Mouse (Mus musculus) hindbrain, embryonic 14.5 days (tissue): Measurements from ENCODE around the gene Prodh2. TPM values are rescaled to one million over a fixed set of nuclear protein-coding genes. Genes with fewer than 3 reads are reported as not detected.

Experiments
- ATAC-seq: fragments of 200-750 bp; cut with Nextera tagmentation; 2 replicates; pipeline ENCODE4 v1.8.0; 2017; ENCODE audit warnings: moderate number of reproducible peaks, mild to moderate bottlenecking, moderate TSS enrichment, moderate library complexity; ENCODE audit not compliant: low FRiP score
- DNase-seq: peaks from one replicate; pipeline ENCODE4 v3.0.0-alpha.2; 2015; ENCODE audit warnings: low spot score
- H3K27ac ChIP-seq: fragments of 300-500 bp; sonication (generic); 2 replicates; pipeline ENCODE4 v1.5.1; 2014; ENCODE audit warnings: mild to moderate bottlenecking, moderate library complexity
- H3K27me3 ChIP-seq: fragments of 300-500 bp; sonication (generic); 2 replicates; pipeline ENCODE4 v1.6.1; 2014; ENCODE audit warnings: mild to moderate bottlenecking, low read length, mixed read lengths; ENCODE audit not compliant: control insufficient read depth, insufficient read depth
- H3K36me3 ChIP-seq: fragments of 300-500 bp; sonication (generic); replicated peaks from 2 replicates; pipeline ENCODE4 v1.6.1; 2014; ENCODE audit not compliant: control insufficient read depth, insufficient read depth
- H3K4me1 ChIP-seq: fragments of 300-500 bp; sonication (generic); replicated peaks from 2 replicates; pipeline ENCODE4 v1.6.1; 2014; ENCODE audit warnings: antibody characterized with exemption, low read length, mixed read lengths; ENCODE audit not compliant: control insufficient read depth, insufficient read depth
- H3K4me2 ChIP-seq: fragments of 300-500 bp; sonication (generic); replicated peaks from 2 replicates; pipeline ENCODE4 v1.6.1; 2014; ENCODE audit warnings: mild to moderate bottlenecking, moderate library complexity
- H3K4me3 ChIP-seq: fragments of 300-500 bp; sonication (generic); replicated peaks from 2 replicates; pipeline ENCODE4 v1.5.1; 2014; ENCODE audit warnings: mild to moderate bottlenecking, low read length
- H3K9ac ChIP-seq: fragments of 300-500 bp; sonication (generic); 2 replicates; pipeline ENCODE4 v1.6.1; 2014
- H3K9me3 ChIP-seq: fragments of 300-500 bp; sonication (generic); 2 replicates; pipeline ENCODE4 v1.6.1; 2016; ENCODE audit warnings: low read length; ENCODE audit not compliant: control insufficient read depth
- WGBS: fragments of 180-500 bp; shearing (Covaris S2); extraction: QIAGEN DNeasy Blood & Tissue Kit; methylation state at CpG from one replicate; pipeline ENCODE4 v1.1.7; 2014; 5-methylcytosine and 5-hydroxymethylcytosine counted together
- polyA plus RNA-seq: library from polyadenylated mRNA; unstranded; fragments of >200 nt; fragmentation: Nextera tagmentation; extraction: Ambion mirVana; gene quantifications from 2 replicates; pipeline ENCODE4 v1.2.1, GENCODE M21; 2014

The Prodh2 gene
- polyA plus RNA-seq, 1 experiment from 2014 or later = 0.48 TPM

GRCm38 (mm10) chr7:30551445-30552101 lies 58.2 kb downstream of the Prodh2 start:
- H3K9ac ChIP-seq = peak overlapping the region; percentile 58
- peaks cover 8% of the 10 kb centered on the region; the same call in 1 of the 2 replicates for H3K27me3 ChIP-seq
- H3K27ac ChIP-seq = peak overlapping the region; percentile 91
- H3K4me3 ChIP-seq = peak overlapping the region; percentile 54
- H3K9me3 ChIP-seq = no peaks in the 10 kb centered on the region
- H3K4me1 ChIP-seq = peaks cover 13% of the 10 kb centered on the region
- WGBS = 4% methylated on average over 10 of the region's 10 CpGs
- DNase-seq (peak; percentile 82), ATAC-seq (peak; percentile 58)
- peak overlapping the region; percentile 74 for H3K4me2 ChIP-seq
- peaks cover 34% of the 10 kb centered on the region for H3K36me3 ChIP-seq

GRCm38 (mm10) chr7:30552102-30553020 lies 58.9 kb downstream of the Prodh2 start, which contains the start of the genes Hspb6 and Proser3:
Gene Hspb6, plus strand, starts transcription at chr7:30552178.
Gene Proser3, minus strand, starts transcription at chr7:30552299.
- H3K27ac ChIP-seq = peak within 1 kb of the TSS; percentile 91
- DNase-seq (peak; percentile 97), ATAC-seq (peak; percentile 95)
- peaks cover 36% of the 10 kb centered on the region for H3K36me3 ChIP-seq
- H3K4me2 ChIP-seq = peak within 1 kb of the TSS; percentile 74
- under 1% methylated on average over 44 of the region's 44 CpGs for WGBS
- H3K9me3 ChIP-seq = no peaks in the 10 kb centered on the region
- H3K27me3 ChIP-seq = peaks cover 8% of the 10 kb centered on the region; the same call in 1 of the 2 replicates
- H3K9ac ChIP-seq = peak within 1 kb of the TSS; percentile 58
- peaks cover 13% of the 10 kb centered on the region for H3K4me1 ChIP-seq
- peak within 1 kb of the TSS; percentile 54 for H3K4me3 ChIP-seq

- Histone ChIP-seq H3K4me1 (peaks cover 14% of the 10 kb centered on the region), H3K9me3 (no peaks in the 10 kb centered on the region), H3K27me3 (peaks cover 8% of the 10 kb centered on the region; the same call in 1 of the 2 replicates), H3K4me3 (peak overlapping the region; percentile 54), H3K9ac (peak overlapping the region; percentile 50; the same call in 1 of the 2 replicates), H3K4me2 (peak overlapping the region; percentile 74), H3K36me3 (peaks cover 36% of the 10 kb centered on the region), H3K27ac (peak overlapping the region; percentile 61; the same call in 1 of the 2 replicates)
- WGBS = 7% methylated on average over 23 of the region's 23 CpGs
- DNase-seq = no peak
- ATAC-seq = no peak
Observed at GRCm38 (mm10) chr7:30553021-30553589, 59.7 kb downstream of the Prodh2 start.

- no peak for ATAC-seq
- Histone ChIP-seq H3K27ac (no peak overlapping the region), H3K9me3 (no peaks in the 10 kb centered on the region), H3K27me3 (peaks cover 8% of the 10 kb centered on the region; the same call in 1 of the 2 replicates), H3K4me3 (no peak overlapping the region), H3K4me2 (peak overlapping the region; percentile 74), H3K9ac (no peak overlapping the region), H3K36me3 (peaks cover 30% of the 10 kb centered on the region), H3K4me1 (peaks cover 23% of the 10 kb centered on the region)
- 87% methylated on average over 22 of the region's 22 CpGs for WGBS
- DNase-seq = no peak
Observed at GRCm38 (mm10) chr7:30553810-30554584, 60.6 kb downstream of the Prodh2 start.

- Histone ChIP-seq H3K9me3 (no peaks in the 10 kb centered on the region), H3K27me3 (peaks cover 8% of the 10 kb centered on the region; the same call in 1 of the 2 replicates), H3K36me3 (peaks cover 30% of the 10 kb centered on the region), H3K4me1 (peaks cover 29% of the 10 kb centered on the region), H3K4me2 (no peak overlapping the region), H3K27ac (no peak overlapping the region), H3K9ac (no peak overlapping the region), H3K4me3 (no peak overlapping the region)
- 94% methylated on average over 18 of the region's 18 CpGs for WGBS
- no peak for DNase-seq
- no peak for ATAC-seq
Observed at GRCm38 (mm10) chr7:30556894-30557536, 63.6 kb downstream of the Prodh2 start.

GRCm38 (mm10) chr7:30557901-30558514 lies 64.6 kb downstream of the Prodh2 start:
- WGBS = 88% methylated on average over 13 of the region's 13 CpGs
- no peak overlapping the region for H3K9ac ChIP-seq
- H3K9me3 ChIP-seq = no peaks in the 10 kb centered on the region
- H3K4me1 ChIP-seq = peaks cover 27% of the 10 kb centered on the region
- peak overlapping the region; percentile 62; the same call in 1 of the 2 replicates for H3K4me3 ChIP-seq
- ATAC-seq = no peak
- peaks cover 30% of the 10 kb centered on the region for H3K36me3 ChIP-seq
- peaks cover 8% of the 10 kb centered on the region; the same call in 1 of the 2 replicates for H3K27me3 ChIP-seq
- no peak overlapping the region for H3K27ac ChIP-seq
- DNase-seq = no peak
- H3K4me2 ChIP-seq = peak overlapping the region; percentile 99

- ATAC-seq = no peak; the same call in 1 of the 2 replicates
Observed at GRCm38 (mm10) chr7:30558656-30559442, 65.4 kb downstream of the Prodh2 start.

More at GRCm38 (mm10) chr7:30558656-30559442, 65.4 kb downstream of the Prodh2 start:
- Histone ChIP-seq H3K27ac (peak overlapping the region; percentile 61; the same call in 1 of the 2 replicates), H3K9ac (peak overlapping the region; percentile 82), H3K4me3 (peak overlapping the region; percentile 62), H3K9me3 (no peaks in the 10 kb centered on the region), H3K36me3 (peaks cover 30% of the 10 kb centered on the region), H3K4me1 (peaks cover 21% of the 10 kb centered on the region), H3K4me2 (peak overlapping the region; percentile 99), H3K27me3 (peaks cover 6% of the 10 kb centered on the region; the same call in 1 of the 2 replicates)
- WGBS = 16% methylated on average over 12 of the region's 12 CpGs
- DNase-seq = no peak
